Mouse (Mus musculus) gastrocnemius, adult 2 months (tissue): ENCODE data around the gene Tdrkh. TPM values are rescaled to one million over a fixed set of nuclear protein-coding genes. Genes with fewer than 3 reads are reported as not detected.

ENCODE experiments used
- DNase-seq: peaks from one replicate; pipeline ENCODE4 v3.0.0; 2022
- H3K27ac ChIP-seq: fragments of 200-600 bp; 2 replicates; pipeline ENCODE4 v1.8.1; 2022; ENCODE audit warnings: mild to moderate bottlenecking
- H3K4me3 ChIP-seq: fragments of 200-600 bp; 2 replicates; pipeline ENCODE4 v1.8.1; 2022; ENCODE audit warnings: mild to moderate bottlenecking, moderate library complexity
- CTCF ChIP-seq: fragments of 200-600 bp; IDR thresholded peaks from 2 replicates; pipeline ENCODE4 v1.8.1; 2022; ENCODE audit warnings: antibody characterized with exemption, mild to moderate bottlenecking, moderate library complexity
- intact Hi-C: fragments of 180-260 bp; cut with DNase I; formaldehyde crosslinking; loops from one replicate; pipeline ENCODE4 v1.15.1; 2025
- total RNA-seq, 2 experiments: library from RNA; stranded (reverse); gene quantifications; 2 replicates each; pipeline ENCODE4 v1.2.3; 2021

Tdrkh gene
- total RNA-seq, 2 experiments from 2014 or later: 2.8 to 2.9 TPM

DNA sequence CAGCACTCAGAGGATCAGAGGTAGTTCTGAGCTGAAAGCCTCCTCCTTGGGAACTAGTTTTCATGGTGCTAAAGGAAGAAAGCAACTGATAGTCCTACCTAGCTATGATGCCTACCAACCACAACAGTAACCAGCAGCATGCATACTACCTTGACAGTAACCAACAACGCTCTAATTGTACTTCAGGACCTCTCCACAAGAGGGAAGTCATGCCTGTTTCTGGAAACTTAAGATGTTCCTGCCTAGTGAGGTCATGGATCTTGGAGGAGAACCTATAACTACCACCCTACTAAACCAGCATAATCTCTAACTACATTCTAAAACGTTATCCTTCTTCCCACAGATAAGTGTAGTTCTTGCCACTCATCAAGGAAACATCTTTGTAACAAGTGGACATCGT, 28.1 kb downstream of the Tdrkh start:
- no peak for DNase-seq
- Histone ChIP-seq H3K4me3 (no peak overlapping the region), H3K27ac (no peak overlapping the region)
- intact Hi-C loops: loop anchor here (5.0 kb wide), 1 partner anchor 69 kb away; the partner anchor contains the start of gene Rorc
- TF ChIP-seq CTCF: peak; percentile 37; the same call in 1 of the 2 replicates

DNA sequence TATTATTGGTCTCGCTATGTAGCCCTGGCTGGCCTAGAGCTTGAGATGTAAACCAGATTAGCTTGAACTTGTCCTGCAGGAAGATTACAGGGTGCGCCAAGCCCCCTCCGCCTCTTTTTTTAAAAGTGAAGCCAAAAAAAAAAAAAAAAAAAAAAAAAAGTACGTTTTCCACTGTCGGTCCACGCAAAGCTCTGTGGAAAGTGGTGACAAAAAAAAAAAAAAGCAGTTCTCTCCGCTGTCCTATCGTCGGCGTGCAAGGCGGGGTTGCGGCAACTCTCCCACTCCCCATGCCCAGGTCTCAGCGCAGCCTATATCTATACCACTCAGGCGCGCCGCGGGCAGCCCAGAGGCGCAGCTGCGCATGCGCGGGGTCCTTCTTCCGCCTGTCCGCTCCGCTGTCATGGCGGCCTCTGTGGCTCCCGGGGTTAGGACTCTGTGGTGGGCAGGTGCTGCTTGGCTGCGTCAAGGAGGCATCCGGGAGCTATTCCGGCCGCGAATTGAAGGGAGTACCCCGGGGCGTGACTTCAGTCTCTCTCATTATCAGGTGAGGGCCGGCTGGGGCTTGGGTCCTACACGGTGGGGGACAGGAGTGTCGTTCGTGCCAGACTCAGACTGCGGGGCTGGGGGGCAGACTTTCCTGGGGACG, 30.0 kb downstream of the Tdrkh start, which contains the start of gene Mrpl9:
Gene Mrpl9 (plus strand): TSS at position 368 of the 646 bp plus-strand sequence.
- no peak for TF ChIP-seq CTCF
- DNase-seq: peak; percentile 97
- H3K4me3 ChIP-seq: peak within 1 kb of the TSS; percentile 98
- peak within 1 kb of the TSS; percentile 94 for H3K27ac ChIP-seq
- intact Hi-C loops: loop anchor here (5.0 kb wide), 1 partner anchor 71 kb away; the partner anchor contains the start of gene Rorc

DNA sequence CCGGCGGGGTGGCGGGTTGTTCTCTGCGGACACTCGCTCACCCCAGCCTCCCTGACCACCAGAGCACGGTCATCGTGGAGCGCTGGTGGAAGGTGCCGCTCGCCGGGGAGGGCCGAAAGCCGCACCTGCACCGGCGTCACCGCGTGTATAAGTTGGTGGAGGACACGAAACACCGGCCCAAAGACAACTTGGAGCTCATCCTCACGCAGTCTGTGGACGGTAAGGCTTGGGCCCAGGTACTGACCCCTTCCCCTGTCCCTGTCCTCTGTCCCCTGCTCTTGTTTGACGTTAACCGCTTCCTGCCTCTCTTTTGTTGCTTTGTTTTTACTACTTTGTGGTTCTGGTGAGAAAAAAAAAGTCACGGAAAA, 30.5 kb downstream of the Tdrkh start, which contains the start of gene Oaz3:
Gene Oaz3 (minus strand): TSS at position 319 of the 368 bp plus-strand sequence.
- TF ChIP-seq CTCF: no peak
- intact Hi-C loops: loop anchor here (5.0 kb wide), 1 partner anchor 71 kb away; the partner anchor contains the start of gene Rorc
- no peak for DNase-seq
- peak within 1 kb of the TSS; percentile 94 for H3K27ac ChIP-seq
- H3K4me3 ChIP-seq: peak within 1 kb of the TSS; percentile 98

DNA sequence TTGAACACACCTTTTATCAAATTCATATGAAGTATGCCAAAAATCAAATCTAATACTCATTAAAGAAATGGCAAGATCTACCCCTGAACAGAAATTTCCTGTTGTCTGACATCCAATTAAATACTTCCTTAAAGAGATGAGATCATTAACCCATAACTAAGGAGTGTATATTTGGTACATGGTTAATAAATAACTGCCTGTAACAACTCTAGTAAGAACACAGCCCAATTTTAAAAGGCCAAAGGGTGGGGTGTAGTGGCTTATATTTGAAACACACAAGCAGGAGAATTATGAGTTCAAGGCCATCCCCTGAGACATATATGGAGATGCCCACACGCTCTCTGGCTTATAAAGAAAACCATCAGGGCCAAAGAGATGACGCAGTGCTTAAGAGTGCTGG, 36.3 kb downstream of the Tdrkh start:
- DNase-seq: no peak
- TF ChIP-seq CTCF: no peak
- Histone ChIP-seq H3K27ac (no peak overlapping the region), H3K4me3 (no peak overlapping the region)
- intact Hi-C loops: no loop called here

- peak; percentile 85 for DNase-seq
- H3K27ac ChIP-seq: no peak overlapping the region
- intact Hi-C loops: loop anchor here (1.0 to 5.0 kb wide), 3 partner anchors 46 to 146 kb away; no protein-coding TSS in a partner anchor
- peak overlapping the region; percentile 43 for H3K4me3 ChIP-seq
- TF ChIP-seq CTCF: peak; percentile 91
Observed at GRCm38 (mm10) chr3:94456529-94457000, 43.5 kb downstream of the Tdrkh start.

- Histone ChIP-seq H3K27ac (no peak overlapping the region), H3K4me3 (no peak overlapping the region)
- intact Hi-C loops: loop anchor here (5.0 kb wide), 1 partner anchor 90 kb away; no protein-coding TSS in a partner anchor
- no peak for TF ChIP-seq CTCF
- DNase-seq: no peak
Observed at GRCm38 (mm10) chr3:94457055-94457454, 44.0 kb downstream of the Tdrkh start.

GRCm38 (mm10) chr3:94459834-94460233, 46.8 kb downstream of the Tdrkh start:
- Histone ChIP-seq H3K27ac (no peak overlapping the region), H3K4me3 (no peak overlapping the region)
- no peak for TF ChIP-seq CTCF
- intact Hi-C loops: loop anchor here (5.0 kb wide), 1 partner anchor 93 kb away; no protein-coding TSS in a partner anchor
- DNase-seq: no peak

DNA sequence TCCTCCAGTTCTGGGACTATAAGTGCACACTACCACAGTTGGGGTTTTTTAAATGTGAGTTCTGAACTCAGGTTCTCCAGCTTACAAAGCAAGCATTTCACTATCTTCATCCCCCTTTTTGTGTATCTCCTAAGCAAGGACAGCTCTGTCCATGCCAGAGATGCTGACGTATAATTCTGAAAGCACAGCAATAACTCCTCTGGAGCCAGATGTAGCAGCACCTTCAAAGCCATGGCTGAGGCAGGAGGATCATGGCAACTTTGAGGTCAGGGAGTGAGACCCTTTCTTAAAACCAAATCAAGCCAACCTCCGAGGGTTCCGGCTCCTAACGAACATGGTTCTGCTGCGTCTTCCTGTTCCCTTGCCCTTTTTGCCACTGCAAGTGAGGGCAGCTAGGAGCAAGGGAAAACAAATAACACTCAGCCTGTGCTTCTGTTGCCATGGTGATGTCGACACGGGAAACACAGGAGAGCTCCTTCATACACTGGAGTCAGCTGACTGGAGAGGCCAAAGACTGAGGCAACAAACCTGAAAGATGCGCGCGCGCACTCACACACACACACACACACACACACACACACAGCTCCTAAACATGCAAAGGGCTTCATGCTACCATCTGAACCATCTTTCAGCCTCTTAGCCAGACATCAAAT, 51.0 kb downstream of the Tdrkh start:
- H3K4me3 ChIP-seq: no peak overlapping the region
- H3K27ac ChIP-seq: no peak overlapping the region
- TF ChIP-seq CTCF: no peak
- intact Hi-C loops: no loop called here
- DNase-seq: no peak

DNA sequence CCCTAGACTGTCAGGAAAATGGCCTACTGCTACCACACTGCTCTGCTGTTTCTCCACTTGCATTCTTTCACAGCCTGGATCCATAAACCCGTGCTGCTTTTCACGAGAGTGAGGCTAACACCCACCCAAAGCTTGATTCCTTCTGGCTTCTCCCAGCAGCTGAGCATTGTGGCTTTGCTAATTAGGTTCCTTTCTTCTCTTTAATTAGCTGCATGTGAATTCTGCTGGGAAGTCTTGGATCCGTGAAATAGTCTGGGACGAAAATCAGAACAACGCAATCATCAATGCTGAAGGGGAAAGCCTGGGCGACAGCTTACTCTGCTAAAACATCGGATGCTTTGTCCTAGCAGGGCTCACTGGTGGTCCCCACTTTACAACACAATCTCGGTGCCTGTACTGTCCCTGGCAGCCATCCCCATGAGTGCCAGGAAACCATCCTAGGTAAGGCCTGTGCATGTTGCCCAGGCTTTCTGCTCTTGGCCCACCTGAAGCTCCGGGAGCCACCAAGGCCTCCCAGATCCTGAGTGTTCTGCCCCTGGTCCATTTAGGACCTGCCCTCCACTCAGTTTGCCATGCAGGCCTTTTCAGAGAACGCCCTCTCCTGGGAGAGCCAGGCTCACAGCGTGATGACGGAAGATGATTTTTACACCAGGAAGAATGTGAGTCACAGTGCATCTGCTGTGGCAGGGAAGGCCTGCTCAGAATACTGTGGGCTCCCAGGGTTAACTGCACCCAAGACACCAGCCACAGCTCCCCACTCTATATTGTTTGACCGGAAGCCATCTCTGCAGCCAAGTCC, 52.8 kb downstream of the Tdrkh start:
- no peak for TF ChIP-seq CTCF
- intact Hi-C loops: no loop called here
- Histone ChIP-seq H3K27ac (no peak overlapping the region), H3K4me3 (no peak overlapping the region)
- no peak for DNase-seq

DNA sequence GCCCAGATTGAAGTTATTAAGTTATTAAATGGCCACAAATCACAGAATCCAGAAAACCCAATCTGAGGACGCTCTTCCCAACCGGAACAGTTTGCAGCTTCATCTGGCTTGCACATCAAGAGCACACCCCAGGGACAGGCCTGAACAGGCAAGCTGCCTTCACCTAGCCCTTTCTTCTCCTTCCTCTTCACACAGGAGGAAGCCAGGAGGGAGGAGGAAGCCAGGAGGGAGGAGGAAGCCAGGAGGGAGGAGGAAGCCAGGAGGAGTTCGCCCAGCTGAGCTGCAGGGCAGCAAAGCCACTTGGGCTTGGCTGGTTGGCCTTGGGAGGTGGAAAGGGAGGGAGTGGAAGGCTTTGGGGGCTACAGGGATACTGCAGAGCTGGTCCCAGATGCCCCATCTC, 55.9 kb downstream of the Tdrkh start:
- intact Hi-C loops: no loop called here
- Histone ChIP-seq H3K27ac (no peak overlapping the region; the same call in 1 of the 2 replicates), H3K4me3 (no peak overlapping the region)
- TF ChIP-seq CTCF: no peak
- peak; percentile 36 for DNase-seq

DNA sequence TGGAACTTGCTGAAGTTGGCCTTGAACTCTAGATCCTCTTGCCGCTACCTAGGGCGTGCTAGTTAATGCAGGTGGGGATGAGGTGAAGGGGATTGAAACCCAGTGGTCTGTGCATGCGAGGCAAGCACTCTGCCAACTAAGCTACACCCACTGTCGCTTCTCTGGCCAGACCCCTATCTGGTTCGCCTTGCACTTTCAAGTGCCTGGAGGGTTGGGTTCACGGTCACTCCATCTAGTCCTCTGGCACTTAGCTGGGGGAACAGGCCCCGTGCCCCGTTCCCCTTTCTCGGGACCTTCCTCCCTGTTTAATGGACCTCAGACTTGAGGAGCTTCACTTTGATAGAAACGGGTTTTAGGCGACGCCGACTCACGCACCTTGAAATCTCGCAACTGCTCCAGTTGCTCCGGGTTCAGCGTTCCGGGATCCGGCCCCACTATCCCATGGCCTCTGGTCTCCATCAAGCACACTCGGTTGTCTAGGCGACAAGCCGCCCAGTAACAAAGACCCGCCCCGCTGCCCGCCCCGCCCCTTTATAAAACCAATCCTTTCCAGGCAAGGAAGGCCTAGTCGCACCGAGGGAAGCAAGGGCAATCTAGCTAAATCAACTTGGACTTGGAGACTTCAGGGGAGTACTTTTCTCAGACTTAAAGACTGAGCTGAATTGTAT, 59.5 kb downstream of the Tdrkh start:
- H3K27ac ChIP-seq: peak overlapping the region; percentile 95
- peak overlapping the region; percentile 63 for H3K4me3 ChIP-seq
- intact Hi-C loops: no loop called here
- TF ChIP-seq CTCF: no peak
- peak; percentile 66 for DNase-seq

DNA sequence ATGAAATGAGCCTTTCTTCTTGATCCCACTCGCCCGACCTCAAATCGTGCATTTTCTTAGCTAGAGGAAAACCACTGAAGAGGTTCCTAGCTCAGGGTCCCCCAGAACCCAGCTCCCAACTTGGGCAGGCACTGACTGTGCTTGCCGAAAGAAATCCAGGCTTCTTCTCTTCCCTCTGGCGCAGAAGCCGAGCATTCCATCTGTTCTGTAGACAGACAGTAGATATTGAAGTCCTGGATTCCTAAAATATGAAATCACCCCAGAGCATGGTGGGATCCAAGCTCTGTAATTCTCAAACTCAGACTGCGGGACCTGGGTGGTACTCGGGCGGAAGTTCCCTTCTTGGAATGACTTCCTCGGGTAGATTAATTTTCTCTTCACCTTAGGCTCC, 60.0 kb downstream of the Tdrkh start:
- Histone ChIP-seq H3K4me3 (peak overlapping the region; percentile 63), H3K27ac (peak overlapping the region; percentile 95)
- TF ChIP-seq CTCF: no peak
- intact Hi-C loops: no loop called here
- DNase-seq: peak; percentile 36
